Mouse (Mus musculus): ENCODE results near the gene Epx.
A peak's percentile ranks its signal among the peaks of the same experiment; 100 is the strongest.

GRCm38 (mm10) chr11:87870096-87870495 is 5.2 kb downstream of the Epx start:
- TF ChIP-seq CTCF (conservative IDR thresholded peaks at IDR 0.05; ENCODE audit: low read length) (0 out of 2 replicates have a peak, but pooled peaks have one; percentile 12), NANOG (IDR thresholded peaks at IDR 0.05; ENCODE audit: borderline replicate concordance, low read length) (no peak)

Data from E14TG2a.4 (cell line).